Mouse (Mus musculus): Measurements from ENCODE around the gene Zfp280b. TPM values are rescaled to one million over a fixed set of nuclear protein-coding genes. Genes with fewer than 3 reads are reported as not detected.
A peak's percentile ranks its signal among the peaks of the same experiment; 100 is the strongest.
"Not testable (repeated sequence)": the region's sequence is repeated elsewhere in the genome, so short reads cannot be mapped to it uniquely, and the experiment has no call there.

The Zfp280b gene
- 11.3 and 14.5 TPM in 2 replicates for polyA plus RNA-seq (2015; fragmentation: Nextera tagmentation; extraction: Ambion mirVana)

DNA sequence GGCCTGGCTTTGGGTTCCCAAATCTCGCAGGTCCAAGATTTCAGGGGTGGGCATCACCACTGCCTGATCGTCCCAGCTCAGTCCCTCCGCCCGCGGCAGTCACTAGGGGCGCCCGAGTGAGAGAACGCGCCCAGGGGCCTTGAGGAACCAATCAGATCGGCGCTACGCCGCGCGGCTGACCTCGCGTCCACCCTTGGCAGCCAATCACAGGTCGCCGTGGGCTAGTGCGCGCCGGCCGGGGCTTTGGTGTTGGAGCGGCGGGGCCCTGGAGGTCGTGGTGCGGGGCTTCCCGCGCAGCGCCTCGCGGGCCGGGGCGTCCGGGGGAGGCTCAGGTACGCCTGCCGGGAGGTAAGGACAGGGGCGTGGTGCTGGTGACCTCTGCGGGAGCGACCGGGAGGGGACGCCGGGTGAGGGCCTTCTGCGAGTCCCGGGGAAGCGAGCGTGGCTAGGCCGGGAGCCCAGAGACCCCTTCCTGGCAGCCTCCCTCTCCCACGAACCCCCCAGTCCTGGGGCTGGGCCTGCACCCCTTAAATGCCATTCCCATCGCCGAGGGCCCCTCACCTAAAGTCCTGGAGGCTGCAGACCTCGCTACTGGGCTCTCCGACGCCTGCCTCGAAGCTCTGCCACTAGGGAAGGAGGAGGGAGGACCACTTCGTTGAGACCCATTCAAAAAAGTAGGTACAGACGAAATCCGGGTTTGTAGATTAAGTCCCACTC, at the start of gene Zfp280b:
Gene Zfp280b, plus strand, starts transcription at position 249 of the 717 bp plus-strand sequence.
- Histone ChIP-seq H3K9ac (ENCODE audit: low read length) (peak within 1 kb of the TSS; percentile 94), H3K4me3 (ENCODE audit: low read length) (peak within 1 kb of the TSS; percentile 89), H3K9me3 (replicated peaks; ENCODE audit: control insufficient read depth, low read length) (no peaks in the 10 kb centered on the region), H3K36me3 (ENCODE audit: control insufficient read depth, insufficient read depth) (peaks cover 3% of the 10 kb centered on the region; the same call in 1 of the 2 replicates), H3K27ac (ENCODE audit: low read length) (peak within 1 kb of the TSS; percentile 74), H3K27me3 (ENCODE audit: control insufficient read depth, insufficient read depth, low read length) (no peaks in the 10 kb centered on the region), H3K4me2 (ENCODE audit: low read depth, low read length) (peak within 1 kb of the TSS; percentile 90), H3K4me1 (ENCODE audit: control insufficient read depth, insufficient read depth, low read length) (peaks cover 7% of the 10 kb centered on the region; the same call in 1 of the 2 replicates)
- peak; percentile 99 for ATAC-seq (replicated peaks; ENCODE audit: extremely low read depth, insufficient read depth, low FRiP score)
- WGBS, result under 1% methylated on average over 55 of the region's 58 CpGs

DNA sequence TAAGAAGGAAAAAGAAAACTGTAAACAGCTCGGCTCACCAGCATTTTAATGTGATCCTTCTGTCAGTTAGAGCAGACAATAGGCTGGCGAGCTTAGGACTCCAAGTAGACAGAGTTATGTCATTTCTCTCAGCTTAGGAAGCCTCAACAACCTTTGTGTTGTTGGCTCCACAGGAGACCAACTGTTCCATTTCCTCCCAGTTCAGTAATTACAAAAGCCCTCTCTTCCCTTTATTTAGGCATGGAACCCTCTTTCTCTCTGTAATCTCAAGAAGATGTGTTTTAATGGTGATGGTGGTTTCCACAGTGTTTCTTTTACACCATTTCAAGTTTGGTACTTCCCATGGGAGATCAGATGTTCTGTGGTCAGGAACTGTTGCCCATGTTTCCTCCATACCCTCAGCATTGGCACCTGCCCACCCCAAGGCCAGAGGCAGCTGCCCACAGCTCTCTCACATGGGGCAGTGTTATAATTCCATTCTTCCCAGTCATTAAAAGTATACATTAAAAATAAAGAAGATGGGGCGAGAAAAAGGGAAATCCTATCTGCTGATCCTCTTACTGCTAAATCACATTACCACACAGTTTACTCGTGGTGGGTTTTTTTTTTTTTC, 41.9 kb upstream of the Zfp280b start:
- H3K4me3 ChIP-seq (ENCODE audit: low read length), result no peak overlapping the region
- no peaks in the 10 kb centered on the region for H3K36me3 ChIP-seq (ENCODE audit: control insufficient read depth, insufficient read depth)
- H3K27ac ChIP-seq (ENCODE audit: low read length), result no peak overlapping the region
- 75% methylated on average over 4 of the region's 4 CpGs for WGBS
- H3K4me1 ChIP-seq (ENCODE audit: control insufficient read depth, insufficient read depth, low read length), result no peaks in the 10 kb centered on the region
- ATAC-seq (replicated peaks; ENCODE audit: extremely low read depth, insufficient read depth, low FRiP score), result no peak
- no peak overlapping the region for H3K4me2 ChIP-seq (ENCODE audit: low read depth, low read length)
- H3K9me3 ChIP-seq (replicated peaks; ENCODE audit: control insufficient read depth, low read length), result no peaks in the 10 kb centered on the region
- no peak overlapping the region for H3K9ac ChIP-seq (ENCODE audit: low read length)
- no peaks in the 10 kb centered on the region for H3K27me3 ChIP-seq (ENCODE audit: control insufficient read depth, insufficient read depth, low read length)

- H3K9ac ChIP-seq (ENCODE audit: low read length), result no peak overlapping the region
- no peak overlapping the region for H3K4me3 ChIP-seq (ENCODE audit: low read length)
- no peaks in the 10 kb centered on the region for H3K27me3 ChIP-seq (ENCODE audit: control insufficient read depth, insufficient read depth, low read length)
- ATAC-seq (replicated peaks; ENCODE audit: extremely low read depth, insufficient read depth, low FRiP score), result no peak
- no peak overlapping the region for H3K27ac ChIP-seq (ENCODE audit: low read length)
- no peaks in the 10 kb centered on the region for H3K36me3 ChIP-seq (ENCODE audit: control insufficient read depth, insufficient read depth)
- no peak overlapping the region for H3K4me2 ChIP-seq (ENCODE audit: low read depth, low read length)
- H3K9me3 ChIP-seq (replicated peaks; ENCODE audit: control insufficient read depth, low read length), result no peaks in the 10 kb centered on the region
- H3K4me1 ChIP-seq (ENCODE audit: control insufficient read depth, insufficient read depth, low read length), result no peaks in the 10 kb centered on the region
- 80% methylated on average over 15 of the region's 15 CpGs for WGBS
Measured at GRCm38 (mm10) chr10:75993616-75994240, 38.7 kb upstream of the Zfp280b start.

DNA sequence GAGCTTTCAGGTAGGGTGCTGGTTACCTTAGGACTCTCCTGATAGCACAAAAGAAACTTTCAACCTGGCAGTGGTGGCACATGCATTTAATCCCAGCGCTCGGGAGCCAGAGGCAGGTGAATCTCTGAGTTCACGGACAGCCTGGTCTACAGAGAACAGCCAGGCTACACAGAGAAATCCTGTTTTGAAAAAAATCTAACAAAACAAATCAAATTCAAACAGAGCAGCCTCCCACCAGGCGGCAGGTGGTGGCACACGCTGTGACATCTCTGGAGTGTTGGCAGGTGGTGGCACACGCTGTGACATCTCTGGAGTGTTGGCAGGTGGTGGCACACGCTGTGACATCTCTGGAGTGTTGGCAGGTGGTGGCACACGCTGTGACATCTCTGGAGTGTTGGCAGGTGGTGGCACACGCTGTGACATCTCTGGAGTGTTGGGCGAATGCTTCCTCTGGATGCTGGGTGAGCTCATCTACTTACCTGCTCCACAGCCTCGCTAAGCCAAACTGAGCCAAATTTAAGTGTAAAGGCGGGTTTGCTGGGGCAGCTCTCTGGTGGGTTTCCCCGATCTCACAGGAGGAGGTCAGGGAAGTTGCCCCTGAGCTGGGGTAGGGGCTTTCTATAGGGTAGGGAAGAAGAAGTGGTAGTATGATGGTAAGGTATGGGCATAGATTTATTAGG, 37.8 kb upstream of the Zfp280b start:
- not testable (repeated sequence) for H3K9me3 ChIP-seq (replicated peaks; ENCODE audit: control insufficient read depth, low read length); H3K36me3 ChIP-seq (ENCODE audit: control insufficient read depth, insufficient read depth); ATAC-seq (replicated peaks; ENCODE audit: extremely low read depth, insufficient read depth, low FRiP score); H3K4me1 ChIP-seq (ENCODE audit: control insufficient read depth, insufficient read depth, low read length); H3K9ac ChIP-seq (ENCODE audit: low read length); H3K27ac ChIP-seq (ENCODE audit: low read length); H3K4me2 ChIP-seq (ENCODE audit: low read depth, low read length); H3K4me3 ChIP-seq (ENCODE audit: low read length); H3K27me3 ChIP-seq (ENCODE audit: control insufficient read depth, insufficient read depth, low read length)
- WGBS, result 72% methylated on average over 12 of the region's 13 CpGs

DNA sequence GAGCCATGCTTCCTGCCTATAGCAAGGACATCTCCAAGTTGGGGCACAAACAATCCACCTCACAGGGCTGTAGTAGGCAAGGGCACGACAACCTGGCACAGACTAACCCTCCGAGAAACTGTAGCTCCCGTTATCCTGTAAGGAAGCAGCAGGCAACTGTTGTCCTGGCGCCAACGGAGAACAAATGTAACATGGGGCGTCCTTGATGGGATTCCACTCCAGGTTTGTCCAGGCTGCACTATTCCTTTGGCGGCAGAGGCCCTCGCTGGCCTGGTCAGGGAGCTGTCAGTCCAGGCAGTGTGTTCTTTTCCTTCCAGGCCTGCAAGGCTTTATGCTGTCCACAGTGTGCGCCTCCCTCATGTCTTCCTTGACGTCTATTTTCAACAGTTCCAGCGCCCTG, 37.0 kb upstream of the Zfp280b start:
- Histone ChIP-seq H3K27me3 (ENCODE audit: control insufficient read depth, insufficient read depth, low read length) (no peaks in the 10 kb centered on the region), H3K27ac (ENCODE audit: low read length) (no peak overlapping the region), H3K4me2 (ENCODE audit: low read depth, low read length) (no peak overlapping the region), H3K9ac (ENCODE audit: low read length) (no peak overlapping the region), H3K9me3 (replicated peaks; ENCODE audit: control insufficient read depth, low read length) (no peaks in the 10 kb centered on the region), H3K4me3 (ENCODE audit: low read length) (no peak overlapping the region), H3K36me3 (ENCODE audit: control insufficient read depth, insufficient read depth) (no peaks in the 10 kb centered on the region), H3K4me1 (ENCODE audit: control insufficient read depth, insufficient read depth, low read length) (no peaks in the 10 kb centered on the region)
- WGBS, result 72% methylated on average over 11 of the region's 11 CpGs
- no peak for ATAC-seq (replicated peaks; ENCODE audit: extremely low read depth, insufficient read depth, low FRiP score)

DNA sequence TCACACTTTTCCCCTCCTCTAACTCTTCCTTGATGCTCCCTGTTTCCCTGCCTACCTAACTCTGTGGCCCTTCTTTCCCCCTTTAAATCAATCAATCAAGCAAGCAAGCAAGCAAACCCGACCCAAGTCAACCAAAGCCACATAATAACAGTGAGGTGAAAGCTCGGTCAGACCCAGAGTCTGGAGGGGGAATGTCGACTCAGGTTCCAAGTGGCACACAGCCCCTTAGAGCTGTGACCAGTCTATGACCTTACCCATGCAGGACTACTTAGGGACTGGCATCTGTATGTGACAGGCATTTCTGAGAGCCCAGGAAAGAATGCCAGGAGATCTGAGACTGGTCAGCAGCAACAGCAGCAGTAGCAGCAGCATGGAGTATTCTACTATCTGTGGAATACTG, 36.1 kb upstream of the Zfp280b start:
- H3K4me2 ChIP-seq (ENCODE audit: low read depth, low read length), result no peak overlapping the region
- H3K36me3 ChIP-seq (ENCODE audit: control insufficient read depth, insufficient read depth), result no peaks in the 10 kb centered on the region
- 41% methylated on average over 3 of the region's 3 CpGs for WGBS
- H3K27me3 ChIP-seq (ENCODE audit: control insufficient read depth, insufficient read depth, low read length), result no peaks in the 10 kb centered on the region
- no peak overlapping the region for H3K27ac ChIP-seq (ENCODE audit: low read length)
- H3K9me3 ChIP-seq (replicated peaks; ENCODE audit: control insufficient read depth, low read length), result no peaks in the 10 kb centered on the region
- no peak for ATAC-seq (replicated peaks; ENCODE audit: extremely low read depth, insufficient read depth, low FRiP score)
- H3K9ac ChIP-seq (ENCODE audit: low read length), result no peak overlapping the region
- no peak overlapping the region for H3K4me3 ChIP-seq (ENCODE audit: low read length)
- no peaks in the 10 kb centered on the region for H3K4me1 ChIP-seq (ENCODE audit: control insufficient read depth, insufficient read depth, low read length)

- no peak overlapping the region for H3K27ac ChIP-seq (ENCODE audit: low read length)
- no peak overlapping the region for H3K4me3 ChIP-seq (ENCODE audit: low read length)
- H3K4me1 ChIP-seq (ENCODE audit: control insufficient read depth, insufficient read depth, low read length), result peaks cover 6% of the 10 kb centered on the region
- H3K9me3 ChIP-seq (replicated peaks; ENCODE audit: control insufficient read depth, low read length), result no peaks in the 10 kb centered on the region
- ATAC-seq (replicated peaks; ENCODE audit: extremely low read depth, insufficient read depth, low FRiP score), result no peak
- H3K27me3 ChIP-seq (ENCODE audit: control insufficient read depth, insufficient read depth, low read length), result no peaks in the 10 kb centered on the region
- no peak overlapping the region for H3K9ac ChIP-seq (ENCODE audit: low read length)
- 35% methylated on average over 7 of the region's 7 CpGs for WGBS
- H3K4me2 ChIP-seq (ENCODE audit: low read depth, low read length), result no peak overlapping the region
- no peaks in the 10 kb centered on the region for H3K36me3 ChIP-seq (ENCODE audit: control insufficient read depth, insufficient read depth)
Measured at GRCm38 (mm10) chr10:76001160-76001559, 31.3 kb upstream of the Zfp280b start.

- H3K4me1 ChIP-seq (ENCODE audit: control insufficient read depth, insufficient read depth, low read length), result peaks cover 6% of the 10 kb centered on the region
- no peak overlapping the region for H3K27ac ChIP-seq (ENCODE audit: low read length)
- no peak overlapping the region for H3K9ac ChIP-seq (ENCODE audit: low read length)
- no peaks in the 10 kb centered on the region for H3K27me3 ChIP-seq (ENCODE audit: control insufficient read depth, insufficient read depth, low read length)
- no peak overlapping the region for H3K4me3 ChIP-seq (ENCODE audit: low read length)
- H3K9me3 ChIP-seq (replicated peaks; ENCODE audit: control insufficient read depth, low read length), result no peaks in the 10 kb centered on the region
- ATAC-seq (replicated peaks; ENCODE audit: extremely low read depth, insufficient read depth, low FRiP score), result no peak
- H3K4me2 ChIP-seq (ENCODE audit: low read depth, low read length), result no peak overlapping the region
- H3K36me3 ChIP-seq (ENCODE audit: control insufficient read depth, insufficient read depth), result no peaks in the 10 kb centered on the region
- 29% methylated on average over 3 of the region's 3 CpGs for WGBS
Measured at GRCm38 (mm10) chr10:76002101-76002521, 30.3 kb upstream of the Zfp280b start.
